Mouse (Mus musculus) MEL (cell line): ENCODE measurements around the gene Heg1.

Experiments used
- CHD2 ChIP-seq: IDR thresholded peaks from 2 replicates; pipeline ENCODE4 v1.6.1; 2011; ENCODE audit warnings: low read length, improper control_type of control experiment
- CTCF ChIP-seq, 3 experiments: IDR thresholded peaks in 2 of 3; conservative IDR thresholded peaks in 1 of 3; 2 replicates each; pipeline ENCODE4 v1.5.1; 2011 to 2012; ENCODE audit warnings: low read length in 3 of 3, low read depth in 2 of 3, mild to moderate bottlenecking in 2 of 3, improper control_type of control experiment in 1 of 3, inconsistent platforms in 1 of 3, mixed read lengths in 1 of 3, moderate library complexity in 1 of 3; ENCODE audit not compliant: control insufficient read depth in 1 of 3, insufficient read depth in 1 of 3, poor library complexity in 1 of 3, severe bottlenecking in 1 of 3
- EP300 ChIP-seq, 2 experiments: IDR thresholded peaks; 2 replicates each; pipeline ENCODE4 v1.6.1; 2011; ENCODE audit warnings: improper control_type of control experiment in 2 of 2, low read length in 2 of 2, low read depth in 1 of 2, mild to moderate bottlenecking in 1 of 2
- GATA1 ChIP-seq: IDR thresholded peaks from 2 replicates; pipeline ENCODE4 v1.6.1; 2011; ENCODE audit warnings: low read depth, low read length, improper control_type of control experiment
- JUND ChIP-seq: IDR thresholded peaks from 2 replicates; pipeline ENCODE4 v1.6.1; 2011; ENCODE audit warnings: low read depth, mild to moderate bottlenecking, improper control_type of control experiment, low read length
- POLR2A ChIP-seq, 2 experiments: IDR thresholded peaks; 2 replicates each; pipeline ENCODE4 v1.6.1; 2011 to 2012; ENCODE audit warnings: low read length in 2 of 2, mild to moderate bottlenecking in 2 of 2, control low read depth in 1 of 2, improper control_type of control experiment in 1 of 2, low read depth in 1 of 2, moderate library complexity in 1 of 2; ENCODE audit not compliant: control insufficient read depth in 1 of 2, insufficient read depth in 1 of 2, poor library complexity in 1 of 2
- POLR2AphosphoS2 ChIP-seq: IDR thresholded peaks from 2 replicates; pipeline ENCODE4 v1.6.1; 2011; ENCODE audit warnings: low read length, improper control_type of control experiment

DNA sequence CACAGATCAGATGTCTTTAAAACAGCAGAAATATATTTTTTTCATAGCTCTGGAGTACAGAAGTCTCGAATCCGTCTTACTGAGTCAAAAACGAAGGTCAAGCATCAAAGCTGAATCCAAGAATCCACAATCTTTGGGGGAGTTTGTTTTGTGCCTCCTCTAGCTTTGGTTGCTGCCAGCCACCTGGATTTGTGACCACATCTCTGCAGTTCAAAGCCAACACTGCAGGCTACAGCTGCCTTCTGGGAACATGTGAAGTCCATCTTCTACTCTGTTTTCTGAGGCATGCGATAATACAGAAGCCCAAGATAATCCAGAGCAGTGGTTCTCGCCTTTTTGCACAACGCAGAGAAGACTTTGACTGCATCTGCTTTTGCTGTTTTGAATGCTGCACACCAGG is 17.9 kb upstream of the Heg1 start:
- TF ChIP-seq CHD2 (no peak), CTCF (IDR thresholded peaks at IDR 0.05 in 2 of 3, conservative IDR thresholded peaks at IDR 0.05 in 1 of 3; ENCODE audit: control insufficient read depth in 1 of 3, insufficient read depth in 1 of 3, low read depth in 2 of 3, low read length in 3 of 3, poor library complexity in 1 of 3, severe bottlenecking in 1 of 3) (no peak), JUND (no peak), POLR2A (IDR thresholded peaks at IDR 0.05; ENCODE audit: control insufficient read depth in 1 of 2, insufficient read depth in 1 of 2, low read depth in 1 of 2, low read length in 2 of 2, poor library complexity in 1 of 2) (no peak), GATA1 (no peak), POLR2AphosphoS2 (no peak), EP300 (IDR thresholded peaks at IDR 0.05; ENCODE audit: low read depth in 1 of 2, low read length in 2 of 2) (no peak)
